Comparison of ENCODE assay signal across 8 mouse cellular contexts in the genomic region with DNA sequence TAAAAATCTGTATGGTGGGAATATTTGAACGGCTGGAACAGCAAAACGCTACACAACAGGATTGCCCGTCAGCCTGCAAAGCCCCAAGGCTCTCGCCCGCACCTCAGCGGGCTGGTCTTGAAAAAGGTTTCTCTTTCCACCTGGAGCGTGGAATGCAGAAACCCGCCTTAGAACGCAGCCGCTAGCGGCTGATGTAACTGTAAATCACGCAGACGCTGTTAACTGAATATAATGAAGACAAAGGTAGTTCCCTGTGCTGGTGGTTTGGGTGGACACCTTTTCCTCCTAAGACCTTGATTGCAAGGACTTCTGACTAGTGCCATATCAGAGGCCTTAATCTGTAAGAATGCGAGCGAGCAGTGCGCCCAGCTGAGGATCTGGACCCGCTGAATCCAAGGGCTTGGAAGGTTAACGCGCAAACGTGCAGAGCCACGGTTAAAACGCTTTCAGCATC. TPM values are rescaled to one million over a fixed set of nuclear protein-coding genes. Genes with fewer than 3 reads are reported as not detected.
DNase-seq lines count a peak whose midpoint lies in the region; ATAC-seq and TF ChIP-seq lines count a peak whose summit lies in the region.

No protein-coding gene starts in this region.

- DNase-seq in adrenal gland, postnatal 36 days = peak; percentile 6 to 35
- no peak for DNase-seq in adrenal gland, postnatal 14 days
- no peak for DNase-seq in lung, postnatal 14 days
- DNase-seq in naive thymus-derived CD4-positive, alpha-beta T cell, adult 2 months (ENCODE audit: low read depth) = peak; percentile 54
- no peak for DNase-seq in yolk sac, embryonic 10.5 days (ENCODE audit: low spot score)

- no peaks in the 10 kb centered on the region for H3K9me3 ChIP-seq in lung, embryonic 16.5 days (ENCODE audit: control insufficient read depth, low read length)
- H3K9me3 ChIP-seq in forebrain, embryonic 12.5 days = no peaks in the 10 kb centered on the region
- no peaks in the 10 kb centered on the region for H3K9me3 ChIP-seq in intestine, postnatal 0 days (ENCODE audit: control insufficient read depth)

- WGBS in lung, embryonic 16.5 days = under 1% methylated on average over 22 of the region's 22 CpGs
- under 1% methylated on average over 22 of the region's 22 CpGs for WGBS in forebrain, embryonic 12.5 days
- WGBS in intestine, postnatal 0 days = under 1% methylated on average over 22 of the region's 22 CpGs

- no peak for TF ChIP-seq CTCF in intestine, postnatal 0 days (IDR thresholded peaks at IDR 0.05; ENCODE audit: low read depth)

- peaks cover 23% of the 10 kb centered on the region for H3K4me1 ChIP-seq in lung, embryonic 16.5 days (replicated peaks; ENCODE audit: control insufficient read depth, insufficient read depth, low read length)
- H3K4me1 ChIP-seq in forebrain, embryonic 12.5 days = peaks cover 28% of the 10 kb centered on the region
- H3K4me1 ChIP-seq in intestine, postnatal 0 days (replicated peaks; ENCODE audit: control insufficient read depth, insufficient read depth, low read length) = peaks cover 8% of the 10 kb centered on the region; the same call in 1 of the 2 replicates

- H3K27ac ChIP-seq in lung, embryonic 16.5 days (ENCODE audit: low read length) = peak overlapping the region; percentile 99
- H3K27ac ChIP-seq in forebrain, embryonic 12.5 days = peak overlapping the region; percentile 96
- H3K27ac ChIP-seq in intestine, postnatal 0 days (ENCODE audit: low read depth, low read length) = peak overlapping the region; percentile 100

- H3K36me3 ChIP-seq in lung, embryonic 16.5 days (ENCODE audit: control insufficient read depth, insufficient read depth, low read length) = no peaks in the 10 kb centered on the region
- H3K36me3 ChIP-seq in forebrain, embryonic 12.5 days (replicated peaks) = no peaks in the 10 kb centered on the region
- H3K36me3 ChIP-seq in intestine, postnatal 0 days (ENCODE audit: control insufficient read depth, insufficient read depth) = no peaks in the 10 kb centered on the region

- H3K27me3 ChIP-seq in lung, embryonic 16.5 days (ENCODE audit: control insufficient read depth, insufficient read depth, low read depth, low read length) = no peaks in the 10 kb centered on the region
- H3K27me3 ChIP-seq in forebrain, embryonic 12.5 days = 0 out of 2 replicates have a peak, but pooled peaks cover 4% of the 10 kb centered on the region
- H3K27me3 ChIP-seq in intestine, postnatal 0 days (replicated peaks; ENCODE audit: control insufficient read depth, insufficient read depth, low read length) = no peaks in the 10 kb centered on the region

- peak overlapping the region; percentile 74 for H3K4me3 ChIP-seq in lung, embryonic 16.5 days (ENCODE audit: low read length)
- H3K4me3 ChIP-seq in forebrain, embryonic 12.5 days (replicated peaks) = peak overlapping the region; percentile 77
- H3K4me3 ChIP-seq in intestine, postnatal 0 days (ENCODE audit: low read depth, low read length) = peak overlapping the region; percentile 95

- peak overlapping the region; percentile 95 for H3K4me2 ChIP-seq in lung, embryonic 16.5 days (ENCODE audit: low read depth, low read length)
- H3K4me2 ChIP-seq in forebrain, embryonic 12.5 days = peak overlapping the region; percentile 78
- peak overlapping the region; percentile 91 for H3K4me2 ChIP-seq in intestine, postnatal 0 days (replicated peaks; ENCODE audit: low read depth)

- H3K9ac ChIP-seq in lung, embryonic 16.5 days (ENCODE audit: low read length) = peak overlapping the region; percentile 95
- peak overlapping the region; percentile 95 for H3K9ac ChIP-seq in forebrain, embryonic 12.5 days
- peak overlapping the region; percentile 100 for H3K9ac ChIP-seq in intestine, postnatal 0 days (ENCODE audit: low read depth, low read length)

- peak; percentile 4; the same call in 1 of the 2 replicates for ATAC-seq in lung, embryonic 16.5 days (ENCODE audit: low read depth)
- ATAC-seq in forebrain, embryonic 12.5 days (ENCODE audit: low FRiP score) = peak; percentile 25; the same call in 1 of the 2 replicates
- peak; percentile 11; the same call in 1 of the 2 replicates for ATAC-seq in intestine, postnatal 0 days

RNA-seq across cellular contexts. Expression of a gene that starts 1.2 kb away (rescaled TPM):
- 10 to 100 TPM; 24.8 to 31.0 TPM for total RNA-seq in adrenal gland, postnatal 36 days (2021)
- total RNA-seq in adrenal gland, postnatal 14 days (2021) = 29.6 and 32.8 TPM in 2 replicates
- 51.8 and 59.9 TPM in 2 replicates for polyA plus RNA-seq in lung, embryonic 16.5 days (2015; fragmentation: Nextera tagmentation; extraction: Ambion mirVana)
- 67.8 and 68.1 TPM in 2 replicates for polyA plus RNA-seq in forebrain, embryonic 12.5 days (2016; fragmentation: Nextera tagmentation; extraction: Ambion mirVana)
- polyA plus RNA-seq in intestine, postnatal 0 days (2015; fragmentation: Nextera tagmentation; extraction: Ambion mirVana) = 19.6 and 20.9 TPM in 2 replicates

RNA-seq across cellular contexts. Expression of a gene that starts 50.5 kb away (rescaled TPM):
- 10 to 100 TPM; 34.4 to 35.9 TPM for total RNA-seq in adrenal gland, postnatal 36 days (2021)
- total RNA-seq in adrenal gland, postnatal 14 days (2021) = 33.8 and 34.1 TPM in 2 replicates
- polyA plus RNA-seq in lung, embryonic 16.5 days (2015; fragmentation: Nextera tagmentation; extraction: Ambion mirVana) = 27.0 and 28.5 TPM in 2 replicates
- 52.4 and 54.2 TPM in 2 replicates for polyA plus RNA-seq in forebrain, embryonic 12.5 days (2016; fragmentation: Nextera tagmentation; extraction: Ambion mirVana)
- 19.6 and 21.1 TPM in 2 replicates for polyA plus RNA-seq in intestine, postnatal 0 days (2015; fragmentation: Nextera tagmentation; extraction: Ambion mirVana)

Comparison
In these comparisons a context has a peak if more than half of its experiments do, and no peak if none do; other contexts are left out.
1. DNase-seq: peak in adrenal gland, postnatal 36 days (2 of 2) and naive thymus-derived CD4-positive, alpha-beta T cell, adult 2 months (single experiment); none in adrenal gland, postnatal 14 days (single experiment), lung, postnatal 14 days (single experiment) and yolk sac, embryonic 10.5 days (single experiment).
2. Peak in every context shown above with its lines, with median percentiles within 50 percentile points of each other: ATAC-seq, H3K27ac ChIP-seq, H3K4me2 ChIP-seq, H3K4me3 ChIP-seq and H3K9ac ChIP-seq.